Mouse (Mus musculus) kidney, embryonic 15.5 days (tissue): ENCODE data around the gene Nup107. TPM values are rescaled to one million over a fixed set of nuclear protein-coding genes. Genes with fewer than 3 reads are reported as not detected.
"Not testable (repeated sequence)": the region's sequence is repeated elsewhere in the genome, so short reads cannot be mapped to it uniquely, and the experiment has no call there.

ENCODE experiments used
- ATAC-seq: fragments of 200-750 bp; cut with Nextera tagmentation; replicated peaks from 2 replicates; pipeline ENCODE4 v1.8.0; 2017; ENCODE audit warnings: moderate TSS enrichment; ENCODE audit not compliant: low FRiP score
- H3K27ac ChIP-seq: fragments of 300-500 bp; sonication (generic); 2 replicates; pipeline ENCODE4 v1.5.1; 2015; ENCODE audit warnings: mild to moderate bottlenecking, inconsistent platforms
- H3K27me3 ChIP-seq: fragments of 300-500 bp; sonication (generic); 2 replicates; pipeline ENCODE4 v1.6.1; 2015; ENCODE audit warnings: inconsistent platforms
- H3K36me3 ChIP-seq: fragments of 300-500 bp; sonication (generic); 2 replicates; pipeline ENCODE4 v1.6.1; 2015; ENCODE audit warnings: inconsistent platforms
- H3K4me1 ChIP-seq: fragments of 300-500 bp; sonication (generic); 2 replicates; pipeline ENCODE4 v1.6.1; 2015; ENCODE audit warnings: inconsistent platforms
- H3K4me2 ChIP-seq: fragments of 300-500 bp; sonication (generic); 2 replicates; pipeline ENCODE4 v1.6.1; 2015; ENCODE audit warnings: moderate library complexity, mild to moderate bottlenecking, inconsistent platforms
- H3K4me3 ChIP-seq: fragments of 300-500 bp; sonication (generic); replicated peaks from 2 replicates; pipeline ENCODE4 v1.5.1; 2015; ENCODE audit warnings: mild to moderate bottlenecking, inconsistent platforms
- H3K9ac ChIP-seq: fragments of 300-500 bp; sonication (generic); 2 replicates; pipeline ENCODE4 v1.6.1; 2015; ENCODE audit warnings: mild to moderate bottlenecking, inconsistent platforms
- H3K9me3 ChIP-seq: fragments of 300-500 bp; sonication (generic); replicated peaks from 2 replicates; pipeline ENCODE4 v1.6.1; 2016; ENCODE audit warnings: inconsistent platforms
- WGBS: fragments of 180-500 bp; shearing (Covaris S2); methylation state at CpG from one replicate; pipeline ENCODE4 v1.1.7; 2015; ENCODE audit warnings: mixed read lengths; 5-methylcytosine and 5-hydroxymethylcytosine counted together
- polyA plus RNA-seq: library from polyadenylated mRNA; unstranded; fragments of >200 nt; fragmentation: Nextera tagmentation; extraction: Ambion mirVana; gene quantifications from 2 replicates; pipeline ENCODE4 v1.2.1, GENCODE M21; 2015

Gene Nup107
- polyA plus RNA-seq, 1 experiment from 2014 or later: 65.3 TPM

DNA sequence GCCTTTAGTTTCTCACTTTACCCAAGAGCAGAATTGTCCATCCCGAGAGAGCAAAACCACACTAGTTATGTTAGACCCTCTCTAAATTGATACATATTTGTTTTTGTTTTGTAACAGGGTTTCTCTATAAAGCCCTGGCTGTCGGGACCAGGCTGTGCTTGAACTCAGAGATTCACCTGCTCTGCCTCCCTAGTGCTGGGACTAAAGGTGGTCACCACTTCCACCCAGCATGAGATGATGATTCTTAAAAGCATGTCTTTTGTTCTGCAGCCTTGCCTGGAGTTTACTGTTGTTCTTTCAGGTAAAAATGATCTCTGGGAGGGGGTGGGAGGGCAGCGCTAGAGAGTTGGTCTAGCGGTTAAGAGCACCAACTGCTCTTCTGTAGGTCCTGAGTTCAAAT, 66.2 kb downstream of the Nup107 start:
- Histone ChIP-seq H3K4me3 (no peak overlapping the region), H3K4me2 (no peak overlapping the region), H3K27me3 (no peaks in the 10 kb centered on the region), H3K9me3 (no peaks in the 10 kb centered on the region), H3K36me3 (no peaks in the 10 kb centered on the region), H3K27ac (no peak overlapping the region), H3K9ac (no peak overlapping the region), H3K4me1 (no peaks in the 10 kb centered on the region)
- WGBS: 91% methylated on average over 4 of the region's 4 CpGs
- no peak for ATAC-seq

DNA sequence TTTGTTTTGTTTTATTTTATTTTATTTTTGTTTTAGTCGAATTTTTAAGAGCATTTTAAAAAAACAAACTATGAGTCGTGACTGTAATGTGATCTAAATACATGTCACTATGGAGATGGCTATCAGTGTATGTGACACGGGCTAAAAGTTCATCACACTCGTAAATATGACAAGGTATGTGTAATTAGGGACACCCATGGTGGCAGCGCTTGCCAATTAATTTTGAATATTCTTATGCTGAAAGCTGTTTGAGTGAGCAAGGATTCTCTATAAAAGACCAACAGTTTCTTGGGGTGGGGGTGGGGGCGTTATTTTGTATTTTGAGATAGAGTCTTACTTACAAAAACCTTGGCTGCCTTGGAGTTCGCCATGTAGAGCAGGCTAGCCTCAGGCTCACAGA, 66.8 kb downstream of the Nup107 start:
- no peaks in the 10 kb centered on the region for H3K9me3 ChIP-seq
- no peak for ATAC-seq
- WGBS: 69% methylated on average over 7 of the region's 7 CpGs
- no peak overlapping the region for H3K4me3 ChIP-seq
- no peaks in the 10 kb centered on the region for H3K4me1 ChIP-seq
- H3K4me2 ChIP-seq: no peak overlapping the region
- no peak overlapping the region for H3K9ac ChIP-seq
- H3K27me3 ChIP-seq: no peaks in the 10 kb centered on the region
- H3K36me3 ChIP-seq: no peaks in the 10 kb centered on the region
- H3K27ac ChIP-seq: no peak overlapping the region

DNA sequence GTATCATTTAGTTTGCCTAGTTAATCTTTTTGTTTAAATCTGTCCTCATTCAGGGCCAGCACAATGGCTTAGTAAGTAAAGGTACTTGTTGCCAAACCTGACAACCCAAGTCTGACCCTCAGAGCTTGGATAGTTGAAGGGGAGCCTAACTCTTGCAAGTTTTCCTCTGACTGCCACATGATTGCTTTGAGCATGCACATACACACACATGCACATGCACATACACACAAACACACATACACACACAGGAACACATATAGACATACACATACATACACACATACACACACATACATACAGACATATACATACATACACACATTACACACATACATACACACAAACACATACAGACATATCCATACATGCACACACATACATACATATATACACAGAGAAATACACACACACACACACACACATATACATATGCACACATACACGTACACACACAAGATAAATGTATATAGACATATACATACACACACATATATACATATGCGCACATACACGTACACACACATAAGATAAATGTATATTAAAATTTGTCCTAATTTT, 67.6 kb downstream of the Nup107 start:
- no peak for ATAC-seq
- no peak overlapping the region for H3K4me2 ChIP-seq
- H3K9ac ChIP-seq: no peak overlapping the region
- no peaks in the 10 kb centered on the region for H3K36me3 ChIP-seq
- H3K4me1 ChIP-seq: no peaks in the 10 kb centered on the region
- no peaks in the 10 kb centered on the region for H3K9me3 ChIP-seq
- no peak overlapping the region for H3K4me3 ChIP-seq
- 94% methylated on average over 3 of the region's 3 CpGs for WGBS
- no peaks in the 10 kb centered on the region for H3K27me3 ChIP-seq
- H3K27ac ChIP-seq: no peak overlapping the region

DNA sequence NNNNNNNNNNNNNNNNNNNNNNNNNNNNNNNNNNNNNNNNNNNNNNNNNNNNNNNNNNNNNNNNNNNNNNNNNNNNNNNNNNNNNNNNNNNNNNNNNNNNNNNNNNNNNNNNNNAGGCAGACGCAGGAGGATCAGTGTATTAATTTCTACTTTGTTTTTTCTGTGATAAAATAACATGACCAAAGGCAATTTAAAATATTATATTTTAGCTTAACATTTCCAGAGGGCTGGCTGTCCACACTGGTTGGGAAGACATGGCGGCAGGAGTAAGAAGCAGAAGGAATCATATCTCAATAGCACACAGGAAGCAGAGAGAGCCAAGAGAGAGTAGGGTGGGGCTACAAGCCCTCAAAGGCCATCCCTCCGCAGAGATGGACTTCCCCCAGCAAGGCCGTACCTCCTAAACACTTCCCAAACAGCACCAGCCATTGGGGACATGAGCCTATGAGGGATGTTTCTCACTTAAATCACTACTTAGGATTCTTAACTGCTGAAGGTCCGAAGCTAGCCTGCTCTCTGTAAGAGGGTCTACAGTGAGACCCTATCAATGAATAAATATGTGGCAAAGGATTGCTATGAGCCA, 68.3 kb downstream of the Nup107 start:
- H3K27me3 ChIP-seq: no peaks in the 10 kb centered on the region
- H3K4me1 ChIP-seq: no peaks in the 10 kb centered on the region
- no peak overlapping the region for H3K4me3 ChIP-seq
- H3K27ac ChIP-seq: no peak overlapping the region
- no peaks in the 10 kb centered on the region for H3K36me3 ChIP-seq
- no peak overlapping the region for H3K9ac ChIP-seq
- H3K9me3 ChIP-seq: no peaks in the 10 kb centered on the region
- WGBS: 73% methylated on average over 5 of the region's 5 CpGs
- ATAC-seq: no peak
- H3K4me2 ChIP-seq: no peak overlapping the region

DNA sequence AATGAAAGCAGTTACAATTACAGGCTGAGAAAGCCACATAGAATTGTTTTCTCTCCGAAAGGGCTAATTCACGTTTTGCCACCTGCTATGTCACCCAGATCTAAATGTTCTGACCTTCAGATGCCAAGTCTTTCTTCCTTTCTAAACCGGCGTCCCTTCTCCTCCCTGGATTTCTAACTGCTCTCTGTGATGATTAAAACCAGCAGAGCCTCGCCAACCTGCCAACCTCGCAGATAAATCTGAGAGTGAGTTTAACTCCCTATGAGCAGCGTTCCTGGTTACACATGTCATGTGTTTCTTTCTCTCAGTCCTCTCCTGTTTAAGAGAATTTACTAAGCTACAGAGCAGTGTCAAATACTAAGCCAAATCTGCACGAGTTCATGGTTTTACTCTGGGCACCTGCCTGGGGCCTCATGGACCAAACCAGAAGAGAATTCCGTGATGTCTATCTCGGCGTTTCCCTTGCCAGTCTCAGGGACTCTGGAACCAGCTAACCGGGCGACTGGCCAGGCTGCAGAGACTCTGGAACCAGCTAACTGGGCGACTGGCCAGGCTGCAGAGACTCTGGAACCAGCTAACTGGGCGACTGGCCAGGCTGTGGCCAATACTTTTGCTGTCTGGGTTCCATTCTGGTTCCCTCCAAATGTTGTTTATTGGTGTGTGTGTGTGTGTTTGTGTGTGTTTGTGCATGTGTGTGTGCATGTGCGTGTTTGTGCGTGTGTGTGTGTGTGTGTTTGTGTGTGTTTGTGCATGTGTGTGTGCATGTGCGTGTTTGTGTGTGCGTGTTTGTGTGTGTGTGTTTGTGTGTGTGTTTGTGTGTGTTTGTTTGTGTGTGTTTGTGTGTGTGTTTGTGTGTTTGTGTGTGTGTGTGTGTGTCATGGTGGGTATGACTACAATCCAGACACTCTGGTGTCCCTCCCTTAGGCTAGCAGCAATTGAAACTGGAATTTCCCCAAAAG, 74.1 kb downstream of the Nup107 start:
- no peak overlapping the region for H3K9ac ChIP-seq
- H3K9me3 ChIP-seq: no peaks in the 10 kb centered on the region
- ATAC-seq: no peak
- H3K27me3 ChIP-seq: no peaks in the 10 kb centered on the region
- H3K4me1 ChIP-seq: peaks cover 17% of the 10 kb centered on the region
- no peak overlapping the region for H3K4me3 ChIP-seq
- H3K4me2 ChIP-seq: 0 out of 2 replicates have a peak overlapping the region, but pooled peaks have one; percentile 21
- WGBS: 56% methylated on average over 19 of the region's 19 CpGs
- no peaks in the 10 kb centered on the region for H3K36me3 ChIP-seq
- peak overlapping the region; percentile 45; the same call in 1 of the 2 replicates for H3K27ac ChIP-seq

DNA sequence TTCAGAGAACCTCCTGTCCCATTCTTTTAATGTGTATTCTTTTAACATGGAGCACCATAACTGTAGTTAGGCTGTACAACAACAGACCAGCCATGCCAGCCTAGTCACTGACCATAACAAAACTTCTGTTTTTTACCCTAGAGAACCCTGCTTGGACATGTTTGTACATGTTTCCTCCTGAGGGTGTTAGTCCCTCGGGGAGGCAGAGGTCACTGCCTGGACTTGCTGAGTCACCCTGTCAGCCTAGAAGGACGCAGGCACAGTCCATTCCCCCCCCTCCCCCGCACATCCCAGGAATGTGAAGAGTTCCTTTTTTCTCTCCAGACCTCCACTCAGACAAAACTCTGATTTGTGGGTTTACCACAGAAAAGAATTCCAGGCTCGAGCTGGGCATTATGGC, 74.9 kb downstream of the Nup107 start:
- no peaks in the 10 kb centered on the region for H3K27me3 ChIP-seq
- H3K36me3 ChIP-seq: no peaks in the 10 kb centered on the region
- H3K27ac ChIP-seq: peak overlapping the region; percentile 56; the same call in 1 of the 2 replicates
- H3K4me2 ChIP-seq: 0 out of 2 replicates have a peak overlapping the region, but pooled peaks have one; percentile 21
- peak; percentile 70 for ATAC-seq
- H3K4me3 ChIP-seq: no peak overlapping the region
- H3K4me1 ChIP-seq: peaks cover 17% of the 10 kb centered on the region
- WGBS: 4% methylated on average over 4 of the region's 4 CpGs
- no peaks in the 10 kb centered on the region for H3K9me3 ChIP-seq
- H3K9ac ChIP-seq: no peak overlapping the region

DNA sequence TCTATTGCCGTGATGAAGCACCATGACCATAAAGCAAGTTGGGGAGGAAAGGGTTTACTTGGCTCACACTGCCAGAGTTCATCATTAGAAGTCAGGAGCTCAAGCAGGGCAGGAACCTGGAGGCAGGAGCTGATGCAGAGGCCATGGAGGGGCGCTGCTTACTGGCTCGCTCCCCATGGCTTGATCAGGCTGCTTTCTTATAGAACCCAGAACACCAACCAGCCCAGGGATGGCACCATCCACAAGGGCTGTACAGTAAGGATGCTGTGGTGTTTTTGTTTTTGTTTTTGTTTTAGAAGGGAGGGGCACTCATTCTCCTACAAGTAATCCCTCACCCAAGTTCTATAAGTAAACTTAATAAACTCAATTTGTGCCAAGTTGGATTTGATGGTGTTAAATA, 75.8 kb downstream of the Nup107 start:
- H3K9me3 ChIP-seq: no peaks in the 10 kb centered on the region

DNA sequence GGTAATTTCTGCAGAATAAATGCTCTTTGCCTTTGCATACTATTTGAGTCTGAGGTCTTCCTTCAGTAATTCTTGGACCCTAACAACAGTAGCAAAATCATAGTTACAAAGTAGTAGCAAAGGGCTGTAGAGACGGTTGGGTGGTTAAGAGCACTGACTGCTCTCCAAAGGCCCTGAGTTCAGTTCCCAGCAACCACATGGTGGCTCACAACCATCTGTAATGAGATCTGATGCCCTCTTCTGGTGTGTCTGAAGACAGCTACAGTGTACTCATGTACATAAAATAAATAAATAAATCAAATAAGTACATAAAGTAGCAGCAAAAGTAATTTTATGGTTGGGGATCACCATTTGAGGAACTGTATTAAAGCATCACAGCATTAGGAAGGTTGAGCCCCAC, 76.9 kb downstream of the Nup107 start:
- H3K4me1 ChIP-seq: peaks cover 21% of the 10 kb centered on the region
- not testable (repeated sequence) for H3K27ac ChIP-seq, H3K27me3 ChIP-seq, H3K4me2 ChIP-seq, ATAC-seq, H3K9me3 ChIP-seq, H3K4me3 ChIP-seq, H3K36me3 ChIP-seq, H3K9ac ChIP-seq
- 87% methylated on average over 1 of the region's 1 CpGs for WGBS

More for the DNA sequence above, 75.8 kb downstream of the Nup107 start:
- WGBS: 93% methylated on average over 3 of the region's 3 CpGs
- H3K4me3 ChIP-seq: no peak overlapping the region
- no peak overlapping the region for H3K9ac ChIP-seq
- H3K36me3 ChIP-seq: no peaks in the 10 kb centered on the region
- H3K4me1 ChIP-seq: peaks cover 17% of the 10 kb centered on the region
- ATAC-seq: no peak
- no peaks in the 10 kb centered on the region for H3K27me3 ChIP-seq
- no peak overlapping the region for H3K4me2 ChIP-seq
- H3K27ac ChIP-seq: no peak overlapping the region

DNA sequence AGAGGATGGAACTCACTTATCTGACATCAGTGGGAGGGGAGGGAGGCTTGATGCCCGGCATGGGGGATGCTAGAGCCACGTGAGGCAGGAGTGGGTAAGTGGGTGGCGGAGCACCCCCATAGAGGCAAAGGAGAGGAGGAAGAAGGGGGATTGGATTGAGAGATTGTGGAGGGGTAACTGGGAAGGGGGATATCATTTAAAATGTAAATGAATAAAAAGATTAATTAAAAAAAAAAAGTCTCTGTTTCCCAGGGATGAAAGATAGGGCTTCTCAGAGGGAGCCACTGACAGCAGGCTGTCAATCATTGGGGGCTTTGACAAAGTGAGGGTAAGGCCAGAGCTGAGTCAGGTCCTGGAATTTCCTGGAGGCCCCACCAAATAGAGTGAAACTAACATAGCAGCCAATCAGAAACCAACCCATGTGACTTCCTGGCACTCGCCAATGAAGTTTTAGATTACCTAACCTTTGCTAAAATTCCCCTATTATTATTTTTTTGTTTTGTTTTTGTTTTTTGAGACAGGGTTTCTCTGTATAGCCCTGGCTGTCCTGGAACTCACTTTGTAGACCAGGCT, 77.5 kb downstream of the Nup107 start:
- no peak for ATAC-seq
- H3K4me1 ChIP-seq: peaks cover 21% of the 10 kb centered on the region
- no peak overlapping the region for H3K9ac ChIP-seq
- no peaks in the 10 kb centered on the region for H3K36me3 ChIP-seq
- no peaks in the 10 kb centered on the region for H3K9me3 ChIP-seq
- no peak overlapping the region for H3K27ac ChIP-seq
- H3K4me3 ChIP-seq: no peak overlapping the region
- H3K4me2 ChIP-seq: no peak overlapping the region
- WGBS: 68% methylated on average over 4 of the region's 4 CpGs
- no peaks in the 10 kb centered on the region for H3K27me3 ChIP-seq

DNA sequence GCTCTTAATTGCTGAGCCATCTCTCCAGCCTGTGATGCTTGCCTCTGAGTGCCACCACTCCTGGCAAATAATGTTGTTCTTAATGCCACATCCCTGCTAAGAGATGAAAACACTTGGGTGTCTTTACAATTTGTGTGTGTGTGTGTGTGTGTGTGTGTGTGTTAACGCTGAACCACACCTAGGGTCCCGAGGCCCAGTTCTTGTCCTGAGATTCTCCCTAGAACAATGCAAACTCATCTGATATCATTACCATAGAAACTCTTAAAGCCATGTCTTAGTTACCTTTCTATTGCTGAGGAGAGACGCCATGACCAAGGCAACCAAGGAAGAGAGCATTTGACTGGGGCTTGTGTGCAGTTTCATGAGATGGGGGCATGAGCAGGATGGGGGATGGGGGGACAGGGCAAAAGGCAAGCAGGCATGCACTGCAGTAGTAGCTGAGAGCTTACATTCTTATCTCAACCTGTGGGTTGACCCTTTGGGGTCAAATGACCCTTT, 78.4 kb downstream of the Nup107 start:
- no peak overlapping the region for H3K9ac ChIP-seq

DNA sequence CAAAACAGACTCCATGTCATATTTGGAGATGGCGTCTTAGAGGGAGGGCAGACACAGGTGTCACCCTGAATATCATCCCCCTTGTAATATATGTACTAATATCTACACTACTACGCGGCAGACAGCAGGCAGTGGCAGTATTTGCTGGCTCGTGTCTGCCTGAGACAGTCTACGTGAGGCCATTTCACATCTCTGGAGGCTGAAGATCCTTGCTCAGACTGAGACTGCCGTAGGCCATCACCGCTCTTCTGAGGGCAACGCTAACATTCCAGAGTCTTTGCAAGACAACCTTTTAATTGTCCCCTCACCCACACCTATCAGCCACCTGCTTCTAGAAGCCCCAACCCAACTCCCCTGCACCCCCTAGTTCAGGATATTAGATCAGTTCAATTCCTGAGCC, 79.0 kb downstream of the Nup107 start:
- H3K9ac ChIP-seq: no peak overlapping the region
- H3K27me3 ChIP-seq: no peaks in the 10 kb centered on the region
- H3K9me3 ChIP-seq: no peaks in the 10 kb centered on the region
- ATAC-seq: no peak
- no peak overlapping the region for H3K4me3 ChIP-seq
- peaks cover 5% of the 10 kb centered on the region; the same call in 1 of the 2 replicates for H3K36me3 ChIP-seq
- H3K4me1 ChIP-seq: peaks cover 30% of the 10 kb centered on the region
- H3K27ac ChIP-seq: no peak overlapping the region
- 92% methylated on average over 8 of the region's 8 CpGs for WGBS
- no peak overlapping the region for H3K4me2 ChIP-seq

More for the DNA sequence above, 78.4 kb downstream of the Nup107 start:
- H3K36me3 ChIP-seq: no peaks in the 10 kb centered on the region
- 93% methylated on average over 3 of the region's 3 CpGs for WGBS
- H3K27me3 ChIP-seq: no peaks in the 10 kb centered on the region
- no peaks in the 10 kb centered on the region for H3K9me3 ChIP-seq
- H3K4me2 ChIP-seq: no peak overlapping the region
- ATAC-seq: no peak
- H3K4me3 ChIP-seq: no peak overlapping the region
- no peak overlapping the region for H3K27ac ChIP-seq
- H3K4me1 ChIP-seq: peaks cover 26% of the 10 kb centered on the region

DNA sequence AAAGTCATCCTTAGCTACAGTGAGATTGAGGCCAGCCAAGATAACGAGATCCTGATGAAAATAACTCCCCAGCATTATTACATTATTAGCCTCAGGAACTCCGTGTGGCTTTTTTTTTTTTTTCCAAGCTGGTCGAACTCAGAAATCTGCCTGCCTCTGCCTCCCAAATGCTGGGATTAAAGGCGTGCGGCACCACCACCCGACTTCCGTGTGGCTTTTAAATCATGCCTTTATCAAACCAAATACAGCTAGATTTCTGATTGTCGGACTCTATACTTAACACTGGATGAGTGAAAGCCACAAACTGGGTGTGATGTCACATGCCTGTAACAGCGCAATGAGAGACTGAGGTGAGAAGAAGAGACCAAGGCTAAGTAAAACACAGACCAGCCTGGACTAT, 79.6 kb downstream of the Nup107 start:
- ATAC-seq: no peak
- Histone ChIP-seq H3K27me3 (no peaks in the 10 kb centered on the region), H3K4me2 (no peak overlapping the region), H3K4me3 (no peak overlapping the region), H3K9ac (no peak overlapping the region), H3K9me3 (no peaks in the 10 kb centered on the region), H3K27ac (no peak overlapping the region), H3K36me3 (peaks cover 7% of the 10 kb centered on the region; the same call in 1 of the 2 replicates), H3K4me1 (peaks cover 24% of the 10 kb centered on the region)
- 91% methylated on average over 9 of the region's 9 CpGs for WGBS
